In the genomic region with DNA sequence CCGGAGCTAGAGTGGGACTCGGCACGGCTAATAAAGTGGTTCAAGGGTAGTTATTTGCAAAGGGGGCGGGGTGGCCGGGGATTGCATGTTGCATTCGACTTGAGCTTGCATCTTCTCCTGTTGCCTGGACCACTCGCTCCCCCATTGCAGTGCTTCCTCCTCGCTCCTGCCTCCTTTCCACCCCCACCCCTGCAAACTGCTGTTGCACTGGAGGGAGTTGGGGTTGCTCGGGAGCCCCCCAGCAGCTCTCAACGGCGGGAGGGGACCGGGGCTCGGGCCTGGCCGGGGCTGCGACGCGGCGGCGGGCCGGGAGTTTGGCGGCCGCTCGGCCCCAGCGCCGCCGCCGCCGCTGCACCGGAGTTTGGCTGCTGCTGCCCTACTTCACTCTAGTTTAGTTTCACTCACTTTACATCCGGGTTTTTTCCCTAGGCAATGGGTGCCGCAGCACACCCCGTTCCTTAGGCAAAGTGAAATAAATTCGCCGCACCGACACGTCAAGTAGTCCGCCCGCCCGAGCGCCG, we compare ENCODE assay signal across 8 mouse cellular contexts.
DNase-seq lines count a peak whose midpoint lies in the region; ATAC-seq and TF ChIP-seq lines count a peak whose summit lies in the region.

No protein-coding gene starts in this region.

- peak overlapping the region; percentile 99 for H3K27ac ChIP-seq in hindbrain, embryonic 13.5 days

- no peaks in the 10 kb centered on the region for H3K36me3 ChIP-seq in hindbrain, embryonic 13.5 days

- H3K9ac ChIP-seq in hindbrain, embryonic 13.5 days: peak overlapping the region; percentile 90

- no peak for DNase-seq in Patski (ENCODE audit: low read depth, low spot score)
- peak; percentile 83 to 85 for DNase-seq in cerebellum, postnatal 10 days
- DNase-seq in frontal cortex, postnatal 14 days (ENCODE audit: low spot score in 2 of 2): peak; percentile 72 to 81
- DNase-seq in layer of hippocampus, postnatal 25 days (ENCODE audit: extremely low spot score in 1 of 2, low spot score in 1 of 2): peak; percentile 58 to 74
- DNase-seq in lung, postnatal 14 days: peak; percentile 77
- DNase-seq in ovary, postnatal 36 days (ENCODE audit: low spot score): peak; percentile 79
- peak; percentile 88 for DNase-seq in thymus, postnatal 14 days

- peaks cover 29% of the 10 kb centered on the region for H3K4me1 ChIP-seq in hindbrain, embryonic 13.5 days (replicated peaks)

- peak overlapping the region; percentile 84 for H3K4me2 ChIP-seq in hindbrain, embryonic 13.5 days

- WGBS in hindbrain, embryonic 13.5 days: under 1% methylated on average over 41 of the region's 41 CpGs

- H3K27me3 ChIP-seq in Patski: no peaks in the 10 kb centered on the region
- no peaks in the 10 kb centered on the region for H3K27me3 ChIP-seq in hindbrain, embryonic 13.5 days

- peak overlapping the region; percentile 74 for H3K4me3 ChIP-seq in hindbrain, embryonic 13.5 days

- CTCF ChIA-PET in Patski (lab: Charles Lee): interaction anchor here (0.7 kb wide), 1 partner anchor 195 kb away, joined by 3 read pairs; no protein-coding TSS in a partner anchor

- in situ Hi-C loops in Patski (cut with MboI; ENCODE audit: low pct_unique_long_range_greater_than_20kb): no loop called here

- no peaks in the 10 kb centered on the region for H3K9me3 ChIP-seq in hindbrain, embryonic 13.5 days

- no peak for TF ChIP-seq CTCF in Patski (IDR thresholded peaks at IDR 0.05)

- POLR2A ChIA-PET in Patski (lab: Charles Lee): interaction anchor here (1.0 to 1.1 kb wide), 3 partner anchors 141 to 192 kb away, joined by 3 read pairs; no protein-coding TSS in a partner anchor

- peak; percentile 49 for ATAC-seq in Patski
- ATAC-seq in hindbrain, embryonic 13.5 days (ENCODE audit: low FRiP score): peak; percentile 70
